Mouse (Mus musculus) forebrain, embryonic 15.5 days (tissue): ENCODE data around the gene Gfpt1. TPM values are rescaled to one million over a fixed set of nuclear protein-coding genes. Genes with fewer than 3 reads are reported as not detected.
"Not testable (repeated sequence)": the region's sequence is repeated elsewhere in the genome, so short reads cannot be mapped to it uniquely, and the experiment has no call there.

Experiments used
- ATAC-seq: fragments of 200-750 bp; cut with Nextera tagmentation; replicated peaks from 2 replicates; pipeline ENCODE4 v1.8.0; 2017; ENCODE audit warnings: mild to moderate bottlenecking, moderate TSS enrichment, moderate library complexity
- H3K27ac ChIP-seq: fragments of 300-500 bp; sonication (generic); replicated peaks from 2 replicates; pipeline ENCODE4 v1.5.1; 2015; ENCODE audit warnings: mild to moderate bottlenecking, inconsistent platforms
- H3K27me3 ChIP-seq: fragments of 300-500 bp; sonication (generic); 2 replicates; pipeline ENCODE4 v1.6.1; 2015; ENCODE audit warnings: inconsistent platforms
- H3K36me3 ChIP-seq: fragments of 300-500 bp; sonication (generic); 2 replicates; pipeline ENCODE4 v1.6.1; 2015; ENCODE audit warnings: mild to moderate bottlenecking, inconsistent platforms
- H3K4me1 ChIP-seq: fragments of 300-500 bp; sonication (generic); 2 replicates; pipeline ENCODE4 v1.6.1; 2015; ENCODE audit warnings: inconsistent platforms
- H3K4me2 ChIP-seq: fragments of 300-500 bp; sonication (generic); replicated peaks from 2 replicates; pipeline ENCODE4 v1.6.1; 2015; ENCODE audit warnings: mild to moderate bottlenecking, inconsistent platforms
- H3K4me3 ChIP-seq: fragments of 300-500 bp; sonication (generic); 2 replicates; pipeline ENCODE4 v1.5.1; 2015; ENCODE audit warnings: mild to moderate bottlenecking, inconsistent platforms
- H3K9ac ChIP-seq: fragments of 300-500 bp; sonication (generic); replicated peaks from 2 replicates; pipeline ENCODE4 v1.6.1; 2015; ENCODE audit warnings: mild to moderate bottlenecking, inconsistent platforms
- H3K9me3 ChIP-seq: fragments of 300-500 bp; sonication (generic); 2 replicates; pipeline ENCODE4 v1.6.1; 2016; ENCODE audit warnings: inconsistent platforms
- WGBS: fragments of 180-500 bp; shearing (Covaris S2); methylation state at CpG from one replicate; pipeline ENCODE4 v1.1.7; 2015; ENCODE audit warnings: mixed read lengths; 5-methylcytosine and 5-hydroxymethylcytosine counted together
- polyA plus RNA-seq: library from polyadenylated mRNA; unstranded; fragments of >200 nt; fragmentation: Nextera tagmentation; extraction: Ambion mirVana; gene quantifications from 2 replicates; pipeline ENCODE4 v1.2.1, GENCODE M21; 2015

The Gfpt1 gene
- polyA plus RNA-seq, 1 experiment from 2014 or later, result 18.6 TPM

GRCm38 (mm10) chr6:87079457-87079856 lies 36.8 kb downstream of the Gfpt1 start:
- Histone ChIP-seq H3K27ac (no peak overlapping the region), H3K4me1 (no peaks in the 10 kb centered on the region), H3K9me3 (no peaks in the 10 kb centered on the region), H3K9ac (no peak overlapping the region), H3K4me2 (no peak overlapping the region), H3K36me3 (peaks cover 48% of the 10 kb centered on the region), H3K4me3 (no peak overlapping the region), H3K27me3 (no peaks in the 10 kb centered on the region)
- WGBS, result 74% methylated on average over 4 of the region's 4 CpGs
- no peak for ATAC-seq

DNA sequence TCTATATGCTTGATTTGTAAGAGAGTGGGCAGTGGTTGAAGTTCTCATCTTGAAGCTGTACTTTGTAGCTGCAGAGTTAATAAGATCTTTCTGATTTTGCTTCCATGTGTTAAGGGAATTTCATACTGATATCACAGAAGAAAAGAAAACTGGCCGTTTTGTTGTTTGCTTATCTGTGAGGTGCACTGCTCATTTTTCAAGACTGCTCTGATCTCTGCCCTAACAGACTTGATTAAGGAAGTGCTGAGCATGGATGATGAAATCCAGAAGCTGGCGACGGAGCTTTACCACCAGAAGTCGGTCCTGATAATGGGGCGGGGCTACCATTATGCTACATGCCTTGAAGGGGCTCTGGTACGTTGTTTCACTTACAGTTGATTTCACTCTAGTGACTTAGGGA lies 42.4 kb downstream of the Gfpt1 start:
- no peak for ATAC-seq
- no peak overlapping the region for H3K9ac ChIP-seq
- H3K27ac ChIP-seq, result no peak overlapping the region
- H3K36me3 ChIP-seq, result peaks cover 73% of the 10 kb centered on the region
- H3K27me3 ChIP-seq, result no peaks in the 10 kb centered on the region
- no peak overlapping the region for H3K4me2 ChIP-seq
- no peaks in the 10 kb centered on the region for H3K9me3 ChIP-seq
- H3K4me3 ChIP-seq, result no peak overlapping the region
- H3K4me1 ChIP-seq, result no peaks in the 10 kb centered on the region
- WGBS, result 86% methylated on average over 6 of the region's 6 CpGs

- Histone ChIP-seq H3K4me3 (no peak overlapping the region), H3K4me2 (no peak overlapping the region), H3K9ac (no peak overlapping the region), H3K36me3 (peaks cover 59% of the 10 kb centered on the region), H3K9me3 (no peaks in the 10 kb centered on the region), H3K4me1 (no peaks in the 10 kb centered on the region), H3K27me3 (no peaks in the 10 kb centered on the region), H3K27ac (no peak overlapping the region)
- WGBS, result 93% methylated on average over 5 of the region's 5 CpGs
- ATAC-seq, result no peak
These were observed 45.7 kb downstream of the Gfpt1 start for GRCm38 (mm10) chr6:87088356-87088755.

DNA sequence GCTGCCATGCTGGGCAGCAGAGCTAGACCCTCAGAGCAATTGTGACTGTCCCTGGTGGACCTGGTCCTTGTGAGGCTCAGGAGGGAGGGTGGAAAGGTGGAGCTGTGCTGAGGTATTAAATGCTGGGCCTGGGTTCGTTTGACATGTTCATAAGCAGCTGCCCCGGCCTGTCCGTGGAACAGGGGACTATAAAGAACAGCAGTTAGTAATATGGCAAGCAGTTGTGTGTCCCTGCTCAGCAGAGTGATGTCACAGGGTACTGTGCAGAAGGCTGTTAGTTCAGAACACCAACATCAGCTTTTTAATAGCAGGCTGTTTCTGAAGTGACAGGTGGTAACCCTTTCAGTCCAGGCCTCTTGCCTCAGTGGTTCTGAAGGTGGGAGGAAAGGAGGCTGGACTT lies 48.2 kb downstream of the Gfpt1 start:
- 87% methylated on average over 3 of the region's 3 CpGs for WGBS
- H3K4me2 ChIP-seq, result no peak overlapping the region
- no peak overlapping the region for H3K27ac ChIP-seq
- no peak overlapping the region for H3K4me3 ChIP-seq
- no peaks in the 10 kb centered on the region for H3K27me3 ChIP-seq
- H3K36me3 ChIP-seq, result peaks cover 36% of the 10 kb centered on the region
- H3K9ac ChIP-seq, result no peak overlapping the region
- ATAC-seq, result no peak
- H3K9me3 ChIP-seq, result no peaks in the 10 kb centered on the region
- H3K4me1 ChIP-seq, result no peaks in the 10 kb centered on the region

- Histone ChIP-seq H3K27me3 (no peaks in the 10 kb centered on the region), H3K9me3 (no peaks in the 10 kb centered on the region), H3K4me3 (no peak overlapping the region), H3K27ac (no peak overlapping the region), H3K4me1 (no peaks in the 10 kb centered on the region), H3K36me3 (peaks cover 24% of the 10 kb centered on the region), H3K4me2 (no peak overlapping the region), H3K9ac (no peak overlapping the region)
- ATAC-seq, result no peak
- WGBS, result 93% methylated on average over 5 of the region's 5 CpGs
These were observed 49.8 kb downstream of the Gfpt1 start for GRCm38 (mm10) chr6:87092476-87092875.

- peaks cover 14% of the 10 kb centered on the region for H3K36me3 ChIP-seq
- not testable (repeated sequence) for H3K27me3 ChIP-seq, ATAC-seq, H3K27ac ChIP-seq, H3K4me1 ChIP-seq, H3K4me2 ChIP-seq, H3K9me3 ChIP-seq, H3K4me3 ChIP-seq, H3K9ac ChIP-seq
- 95% methylated on average over 8 of the region's 8 CpGs for WGBS
These were observed 51.0 kb downstream of the Gfpt1 start for GRCm38 (mm10) chr6:87093631-87094030.

GRCm38 (mm10) chr6:87099261-87099660 lies 56.6 kb downstream of the Gfpt1 start:
- WGBS, result 21% methylated on average over 3 of the region's 3 CpGs
- Histone ChIP-seq H3K27ac (no peak overlapping the region), H3K4me2 (no peak overlapping the region), H3K4me3 (no peak overlapping the region), H3K9me3 (no peaks in the 10 kb centered on the region), H3K36me3 (no peaks in the 10 kb centered on the region), H3K9ac (no peak overlapping the region), H3K4me1 (peaks cover 19% of the 10 kb centered on the region), H3K27me3 (no peaks in the 10 kb centered on the region)
- no peak for ATAC-seq

GRCm38 (mm10) chr6:87099671-87100296 lies 57.1 kb downstream of the Gfpt1 start:
- no peak overlapping the region for H3K9ac ChIP-seq
- H3K27me3 ChIP-seq, result no peaks in the 10 kb centered on the region
- H3K36me3 ChIP-seq, result no peaks in the 10 kb centered on the region
- H3K4me3 ChIP-seq, result no peak overlapping the region
- no peak overlapping the region for H3K4me2 ChIP-seq
- H3K4me1 ChIP-seq, result peaks cover 19% of the 10 kb centered on the region
- H3K27ac ChIP-seq, result no peak overlapping the region
- no peak for ATAC-seq
- no peaks in the 10 kb centered on the region for H3K9me3 ChIP-seq
- WGBS, result 42% methylated on average over 7 of the region's 7 CpGs

DNA sequence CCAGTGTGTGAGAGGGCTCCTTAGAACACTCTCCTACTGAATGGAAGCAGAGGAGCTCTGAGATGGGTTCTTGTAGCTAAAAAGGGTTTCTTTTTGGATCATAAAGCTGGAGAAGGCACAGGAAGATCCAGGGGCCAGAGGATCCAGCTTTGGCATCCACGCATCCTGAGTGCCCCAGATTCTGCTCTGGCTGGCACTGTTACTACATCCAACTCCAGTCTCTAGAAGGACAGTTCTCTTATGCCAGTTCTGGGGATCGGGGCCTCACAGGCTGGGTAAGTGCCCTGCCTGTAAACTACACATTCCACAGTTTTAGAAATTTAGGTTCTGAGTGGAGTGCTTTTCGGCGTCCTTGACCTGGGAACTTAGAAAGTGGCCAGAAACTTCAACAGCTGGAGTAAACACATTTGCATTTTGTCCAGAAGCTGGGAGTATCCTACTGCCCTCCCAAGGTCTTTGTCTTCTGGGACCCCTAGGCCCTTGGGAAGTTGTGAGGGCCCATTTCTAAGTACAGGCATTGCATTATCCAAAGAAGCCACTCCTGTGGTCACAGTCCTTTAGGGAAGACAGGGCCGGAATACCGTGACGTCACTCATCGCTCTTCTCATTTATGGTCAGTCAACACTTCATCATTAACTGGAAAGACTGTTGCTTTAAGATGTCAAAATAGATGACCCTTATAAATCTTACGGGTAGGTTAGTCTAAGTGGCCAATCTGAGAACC lies 57.8 kb downstream of the Gfpt1 start:
- WGBS, result 84% methylated on average over 9 of the region's 9 CpGs
- Histone ChIP-seq H3K4me1 (peaks cover 19% of the 10 kb centered on the region), H3K9ac (no peak overlapping the region), H3K27ac (no peak overlapping the region), H3K4me2 (no peak overlapping the region), H3K36me3 (no peaks in the 10 kb centered on the region), H3K27me3 (no peaks in the 10 kb centered on the region), H3K4me3 (no peak overlapping the region), H3K9me3 (no peaks in the 10 kb centered on the region)
- ATAC-seq, result no peak

DNA sequence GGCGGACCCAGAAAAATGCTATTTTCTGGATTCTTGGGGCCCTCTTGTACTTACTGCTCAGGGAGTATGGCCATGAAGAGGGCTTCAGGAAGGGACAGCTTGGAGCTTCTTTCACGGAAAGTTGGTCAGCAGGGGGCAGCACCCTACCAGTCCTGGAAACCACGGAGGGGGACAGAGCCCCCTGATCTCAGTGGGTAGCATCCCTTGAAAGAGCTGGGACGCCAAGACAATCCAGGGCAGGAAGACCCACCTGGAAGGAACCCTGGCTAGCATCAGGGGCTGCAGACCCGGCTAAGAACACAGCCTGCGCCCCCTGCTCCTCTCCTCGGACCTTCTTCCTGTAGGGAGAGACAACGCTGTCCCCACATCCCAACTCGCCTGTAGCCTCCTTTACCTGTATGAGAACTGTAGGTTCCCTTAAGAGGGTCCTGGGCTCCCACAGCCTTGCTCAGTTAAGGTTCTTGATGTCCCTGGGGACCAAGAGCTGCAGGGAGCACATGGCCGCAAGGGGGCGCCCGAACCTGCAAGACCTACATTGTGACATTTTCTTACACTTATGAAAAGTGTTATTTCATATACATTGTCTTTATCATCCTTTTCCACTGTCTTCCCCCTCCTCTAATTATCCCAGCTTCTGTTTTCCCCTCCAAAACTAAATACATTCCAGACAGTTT lies 58.8 kb downstream of the Gfpt1 start:
- ATAC-seq, result peak; percentile 73
- Histone ChIP-seq H3K9me3 (no peaks in the 10 kb centered on the region), H3K4me3 (peak overlapping the region; percentile 21), H3K9ac (peak overlapping the region; percentile 35; the same call in 1 of the 2 replicates), H3K4me1 (peaks cover 19% of the 10 kb centered on the region), H3K27ac (no peak overlapping the region), H3K27me3 (no peaks in the 10 kb centered on the region), H3K36me3 (no peaks in the 10 kb centered on the region), H3K4me2 (peak overlapping the region; percentile 49)
- 16% methylated on average over 12 of the region's 12 CpGs for WGBS

GRCm38 (mm10) chr6:87101955-87102353 lies 59.3 kb downstream of the Gfpt1 start:
- no peaks in the 10 kb centered on the region for H3K27me3 ChIP-seq
- 0 out of 2 replicates have a peak, but pooled peaks have one; percentile 20 for ATAC-seq
- no peak overlapping the region for H3K9ac ChIP-seq
- no peak overlapping the region for H3K4me2 ChIP-seq
- H3K4me3 ChIP-seq, result no peak overlapping the region
- H3K36me3 ChIP-seq, result no peaks in the 10 kb centered on the region
- peaks cover 19% of the 10 kb centered on the region for H3K4me1 ChIP-seq
- WGBS, result 30% methylated on average over 4 of the region's 4 CpGs
- H3K9me3 ChIP-seq, result no peaks in the 10 kb centered on the region
- H3K27ac ChIP-seq, result no peak overlapping the region

- H3K9ac ChIP-seq, result no peak overlapping the region
- H3K4me2 ChIP-seq, result no peak overlapping the region
- H3K4me1 ChIP-seq, result peaks cover 19% of the 10 kb centered on the region
- H3K4me3 ChIP-seq, result no peak overlapping the region
- no peaks in the 10 kb centered on the region for H3K36me3 ChIP-seq
- WGBS, result 30% methylated on average over 7 of the region's 7 CpGs
- H3K27me3 ChIP-seq, result no peaks in the 10 kb centered on the region
- no peak for ATAC-seq
- H3K9me3 ChIP-seq, result no peaks in the 10 kb centered on the region
- H3K27ac ChIP-seq, result no peak overlapping the region
These were observed 59.8 kb downstream of the Gfpt1 start for GRCm38 (mm10) chr6:87102421-87102911.
